Mouse (Mus musculus) adrenal gland, adult 8-10 months (tissue): ENCODE results near the gene Slc9b2. TPM values are rescaled to one million over a fixed set of nuclear protein-coding genes. Genes with fewer than 3 reads are reported as not detected.

ENCODE experiments used
- DNase-seq: peaks from one replicate; pipeline ENCODE4 v3.0.0; 2022
- total RNA-seq, 4 experiments: library from RNA; stranded (reverse); gene quantifications; 2 replicates each; pipeline ENCODE4 v1.2.4; 2022

The Slc9b2 gene
- total RNA-seq, 4 experiments from 2014 or later: 0.94 to 2.0 (median 1.4) TPM

- no peak for DNase-seq
Measured at GRCm38 (mm10) chr3:135313727-135314126, 6.2 kb downstream of the Slc9b2 start.

- DNase-seq: no peak
Measured at GRCm38 (mm10) chr3:135314811-135315210, 7.3 kb downstream of the Slc9b2 start.

GRCm38 (mm10) chr3:135315720-135316425 lies 8.4 kb downstream of the Slc9b2 start:
- no peak for DNase-seq

GRCm38 (mm10) chr3:135318331-135318730 lies 10.8 kb downstream of the Slc9b2 start:
- DNase-seq: no peak

GRCm38 (mm10) chr3:135324354-135324753 lies 16.9 kb downstream of the Slc9b2 start:
- DNase-seq: no peak

- no peak for DNase-seq
Measured at GRCm38 (mm10) chr3:135327176-135327575, 19.7 kb downstream of the Slc9b2 start.

- DNase-seq: no peak
Measured at GRCm38 (mm10) chr3:135327601-135328000, 20.1 kb downstream of the Slc9b2 start.

- peak; percentile 20 for DNase-seq
Measured at GRCm38 (mm10) chr3:135328560-135328959, 21.1 kb downstream of the Slc9b2 start.

GRCm38 (mm10) chr3:135332691-135333090 lies 25.2 kb downstream of the Slc9b2 start:
- no peak for DNase-seq

- DNase-seq: no peak
Measured at GRCm38 (mm10) chr3:135333763-135334162, 26.3 kb downstream of the Slc9b2 start.

- no peak for DNase-seq
Measured at GRCm38 (mm10) chr3:135347739-135348264, 40.3 kb downstream of the Slc9b2 start, which contains the start of gene Slc9b1. TSS of gene Slc9b1 (plus strand) at chr3:135348029.

GRCm38 (mm10) chr3:135349022-135349421 lies 41.5 kb downstream of the Slc9b2 start:
- no peak for DNase-seq

- DNase-seq: no peak
Measured at GRCm38 (mm10) chr3:135351857-135352256, 44.4 kb downstream of the Slc9b2 start.

- no peak for DNase-seq
Measured at GRCm38 (mm10) chr3:135357394-135357793, 49.9 kb downstream of the Slc9b2 start.

GRCm38 (mm10) chr3:135375836-135376235 lies 68.3 kb downstream of the Slc9b2 start:
- no peak for DNase-seq

GRCm38 (mm10) chr3:135377445-135377844 lies 69.9 kb downstream of the Slc9b2 start:
- DNase-seq: no peak

GRCm38 (mm10) chr3:135379868-135380267 lies 72.4 kb downstream of the Slc9b2 start:
- no peak for DNase-seq

GRCm38 (mm10) chr3:135393186-135393585 lies 85.7 kb downstream of the Slc9b2 start:
- peak; percentile 13 for DNase-seq

Other genes with a start within 250 kb of the Slc9b2 start
- gene Cenpe, start 95.2 kb upstream of the Slc9b2 start, total RNA-seq: 1 to 10 TPM; 1.1 to 3.7 (median 2.1) TPM
- 1 to 10 TPM; 2.0 to 5.4 (median 3.5) TPM for gene Bdh2, start 26.5 kb upstream of the Slc9b2 start, total RNA-seq
- under 1 TPM in 3 of 4 experiments, not detected in 1; 0.17 to 1.00 (median 0.92) TPM for gene Slc9b1, start 40.3 kb downstream of the Slc9b2 start, total RNA-seq
- gene Cisd2, start 116.2 kb downstream of the Slc9b2 start, total RNA-seq: 10 to 100 TPM; 30.2 to 34.4 (median 32.5) TPM
- 100 to 1,000 TPM; 299 to 393 (median 336) TPM for gene Ube2d3, start 130.4 kb downstream of the Slc9b2 start, total RNA-seq
- 10 to 100 TPM; 13.9 to 27.8 (median 18.3) TPM for gene Manba, start 177.9 kb downstream of the Slc9b2 start, total RNA-seq